Mouse (Mus musculus) small intestine, adult 2 months (tissue): ENCODE measurements at regions not wholly inside any gene's neighbourhood (a gene's known extent, or its start where the extent isn't known, plus 50 kb on each side); places are given as distances from the start of the nearest gene placed in this dataset.

Experiments
- H3K27ac ChIP-seq: fragments of 200-500 bp; 2 replicates; pipeline ENCODE4 v1.5.1; 2012; ENCODE audit warnings: low read depth, low read length, control low read depth, inconsistent platforms; ENCODE audit not compliant: insufficient read depth
- H3K27me3 ChIP-seq: fragments of 200-500 bp; 2 replicates; pipeline ENCODE4 v1.6.1; 2012; ENCODE audit warnings: mild to moderate bottlenecking, moderate library complexity, low read length, inconsistent platforms; ENCODE audit not compliant: control insufficient read depth, insufficient read depth
- H3K36me3 ChIP-seq: fragments of 200-500 bp; 2 replicates; pipeline ENCODE4 v1.6.1; 2012; ENCODE audit warnings: mild to moderate bottlenecking, low read length, control low read depth, inconsistent platforms; ENCODE audit not compliant: control insufficient read depth, insufficient read depth
- H3K4me1 ChIP-seq: fragments of 200-500 bp; 2 replicates; pipeline ENCODE4 v1.6.1; 2012; ENCODE audit warnings: low read length, inconsistent platforms, mixed read lengths; ENCODE audit not compliant: control insufficient read depth, insufficient read depth, insufficient read length
- H3K4me3 ChIP-seq: fragments of 200-500 bp; 2 replicates; pipeline ENCODE4 v1.5.1; 2012; ENCODE audit warnings: low read depth, mild to moderate bottlenecking, control low read depth, inconsistent platforms, low read length, moderate library complexity
- CTCF ChIP-seq: fragments of 200-500 bp; IDR thresholded peaks from 2 replicates; pipeline ENCODE4 v1.5.1; 2012; ENCODE audit warnings: low read depth, mild to moderate bottlenecking, control low read depth, inconsistent platforms, low read length, moderate library complexity, mixed read lengths; ENCODE audit not compliant: insufficient replicate concordance, insufficient read length; ENCODE audit errors: extremely low read depth
- POLR2A ChIP-seq: fragments of 200-500 bp; IDR thresholded peaks from 2 replicates; pipeline ENCODE4 v1.6.1; 2012; ENCODE audit warnings: low read depth, mild to moderate bottlenecking, control low read depth, inconsistent platforms, low read length, moderate library complexity
- WGBS: fragments of 180-500 bp; shearing (Covaris S2); methylation state at CpG from one replicate; pipeline ENCODE4 v1.1.7; 2018; 5-methylcytosine and 5-hydroxymethylcytosine counted together

GRCm38 (mm10) chr13:35501351-35502146 lies 158.1 kb upstream of the Cdyl start:
- Histone ChIP-seq H3K27me3 (no peaks in the 10 kb centered on the region), H3K4me3 (no peak overlapping the region), H3K36me3 (no peaks in the 10 kb centered on the region), H3K27ac (no peak overlapping the region), H3K4me1 (no peaks in the 10 kb centered on the region)
- TF ChIP-seq POLR2A (no peak), CTCF (no peak)
- WGBS: 78% methylated on average over 11 of the region's 11 CpGs

- WGBS: 39% methylated on average over 5 of the region's 5 CpGs
These were observed 157.5 kb upstream of the Cdyl start for GRCm38 (mm10) chr13:35502147-35502522.

GRCm38 (mm10) chr13:35503362-35503821 lies 156.2 kb upstream of the Cdyl start:
- H3K27me3 ChIP-seq: no peaks in the 10 kb centered on the region
- no peaks in the 10 kb centered on the region for H3K4me1 ChIP-seq
- no peak overlapping the region for H3K27ac ChIP-seq
- H3K4me3 ChIP-seq: no peak overlapping the region
- TF ChIP-seq CTCF (no peak), POLR2A (no peak)
- 66% methylated on average over 17 of the region's 17 CpGs for WGBS
- H3K36me3 ChIP-seq: no peaks in the 10 kb centered on the region

More at GRCm38 (mm10) chr13:35502147-35502522, 157.5 kb upstream of the Cdyl start:
- H3K4me3 ChIP-seq: no peak overlapping the region
- H3K4me1 ChIP-seq: no peaks in the 10 kb centered on the region
- H3K27me3 ChIP-seq: no peaks in the 10 kb centered on the region
- no peak overlapping the region for H3K27ac ChIP-seq
- TF ChIP-seq POLR2A (no peak), CTCF (no peak)
- no peaks in the 10 kb centered on the region for H3K36me3 ChIP-seq

- Histone ChIP-seq H3K27ac (no peak overlapping the region), H3K27me3 (no peaks in the 10 kb centered on the region), H3K4me3 (no peak overlapping the region), H3K4me1 (no peaks in the 10 kb centered on the region), H3K36me3 (no peaks in the 10 kb centered on the region)
- 82% methylated on average over 1 of the region's 1 CpGs for WGBS
- no peak for TF ChIP-seq POLR2A
- TF ChIP-seq CTCF: no peak
These were observed 152.4 kb upstream of the Cdyl start for GRCm38 (mm10) chr13:35507195-35507594.

GRCm38 (mm10) chr13:35512029-35512507 lies 147.6 kb upstream of the Cdyl start:
- Histone ChIP-seq H3K36me3 (no peaks in the 10 kb centered on the region), H3K27me3 (no peaks in the 10 kb centered on the region), H3K4me3 (no peak overlapping the region), H3K4me1 (no peaks in the 10 kb centered on the region), H3K27ac (no peak overlapping the region)
- WGBS: 81% methylated on average over 8 of the region's 8 CpGs
- no peak for TF ChIP-seq CTCF
- TF ChIP-seq POLR2A: no peak

- no peaks in the 10 kb centered on the region for H3K27me3 ChIP-seq
- no peak for TF ChIP-seq POLR2A
- TF ChIP-seq CTCF: no peak
- H3K4me1 ChIP-seq: no peaks in the 10 kb centered on the region
- WGBS: 88% methylated on average over 8 of the region's 8 CpGs
- H3K27ac ChIP-seq: no peak overlapping the region
- H3K4me3 ChIP-seq: no peak overlapping the region
- no peaks in the 10 kb centered on the region for H3K36me3 ChIP-seq
These were observed 146.5 kb upstream of the Cdyl start for GRCm38 (mm10) chr13:35513120-35513519.

GRCm38 (mm10) chr13:35515291-35515690 lies 144.3 kb upstream of the Cdyl start:
- H3K4me3 ChIP-seq: no peak overlapping the region
- TF ChIP-seq CTCF: no peak
- TF ChIP-seq POLR2A: no peak
- no peaks in the 10 kb centered on the region for H3K4me1 ChIP-seq
- H3K27ac ChIP-seq: no peak overlapping the region
- no peaks in the 10 kb centered on the region for H3K27me3 ChIP-seq
- no peaks in the 10 kb centered on the region for H3K36me3 ChIP-seq
- WGBS: 73% methylated on average over 3 of the region's 3 CpGs
